Mouse (Mus musculus) gastrocnemius, postnatal 36 days (tissue): ENCODE results near the gene Csrp3. TPM values are rescaled to one million over a fixed set of nuclear protein-coding genes. Genes with fewer than 3 reads are reported as not detected.

Source experiments
- DNase-seq, 2 experiments: peaks; one replicate each; pipeline ENCODE4 v3.0.0; 2022
- intact Hi-C: fragments of 180-260 bp; cut with DNase I; formaldehyde crosslinking; loops from one replicate; pipeline ENCODE4 v1.15.1; 2025
- total RNA-seq, 2 experiments: library from RNA; stranded (reverse); gene quantifications; 2 replicates each; pipeline ENCODE4 v1.2.3; 2021

Gene Csrp3
- total RNA-seq, 2 experiments from 2014 or later: 57.7 to 182 TPM

- DNase-seq: no peak
- intact Hi-C loops: no loop called here
These were observed 65.4 kb downstream of the Csrp3 start for GRCm38 (mm10) chr7:48782432-48782831.

Other genes starting within 250 kb of the Csrp3 start
- not detected for gene Mrgprb3, start 204.2 kb downstream of the Csrp3 start, total RNA-seq
- 1 to 10 TPM; 2.5 to 4.8 TPM for gene Zdhhc13, start 59.0 kb downstream of the Csrp3 start, total RNA-seq
- under 1 TPM; 0.25 to 0.84 TPM for gene E2f8, start 33.6 kb upstream of the Csrp3 start, total RNA-seq
- gene Nav2, start 60.7 kb upstream of the Csrp3 start, total RNA-seq: 10 to 100 TPM; 21.8 to 23.9 TPM